ENCODE assay signal across 8 mouse cellular contexts in genomic region chrX:101639306-101639705, GRCm38 (mm10). TPM values are rescaled to one million over a fixed set of nuclear protein-coding genes. Genes with fewer than 3 reads are reported as not detected.
DNase-seq lines count a peak whose midpoint lies in the region; ATAC-seq and TF ChIP-seq lines count a peak whose summit lies in the region.

No protein-coding gene starts in this region.

- TF ChIP-seq CTCF in lung, embryonic 14.5 days (IDR thresholded peaks at IDR 0.05; ENCODE audit: low read depth): no peak
- no peak for TF ChIP-seq CTCF in bone marrow macrophage, adult 2 months (IDR thresholded peaks at IDR 0.05; ENCODE audit: low read depth, low read length)

- peak overlapping the region; percentile 55 for H3K4me2 ChIP-seq in lung, embryonic 14.5 days
- H3K4me2 ChIP-seq in forebrain, embryonic 15.5 days (replicated peaks): peak overlapping the region; percentile 42
- peak overlapping the region; percentile 47 for H3K4me2 ChIP-seq in limb, embryonic 14.5 days (replicated peaks; ENCODE audit: low read depth, low read length, severe bottlenecking)
- peak overlapping the region; percentile 39 for H3K4me2 ChIP-seq in stomach, embryonic 14.5 days (replicated peaks; ENCODE audit: low read depth, low read length)

- no peak for ATAC-seq in lung, embryonic 14.5 days (ENCODE audit: insufficient read depth)
- peak; percentile 9; the same call in 1 of the 2 replicates for ATAC-seq in forebrain, embryonic 15.5 days (replicated peaks)
- no peak for ATAC-seq in limb, embryonic 14.5 days (ENCODE audit: low FRiP score, low read depth)
- no peak for ATAC-seq in stomach, embryonic 14.5 days (ENCODE audit: insufficient number of reproducible peaks, insufficient read depth, low FRiP score, low read depth)

- WGBS in lung, embryonic 14.5 days: 10% methylated on average over 13 of the region's 13 CpGs
- 19% methylated on average over 13 of the region's 13 CpGs for WGBS in forebrain, embryonic 15.5 days
- 18% methylated on average over 13 of the region's 13 CpGs for WGBS in limb, embryonic 14.5 days
- WGBS in stomach, embryonic 14.5 days: 20% methylated on average over 13 of the region's 13 CpGs

- peak overlapping the region; percentile 51 for H3K9ac ChIP-seq in lung, embryonic 14.5 days
- peak overlapping the region; percentile 44 for H3K9ac ChIP-seq in forebrain, embryonic 15.5 days (replicated peaks)
- H3K9ac ChIP-seq in limb, embryonic 14.5 days (ENCODE audit: low read depth, low read length, severe bottlenecking): peak overlapping the region; percentile 28
- H3K9ac ChIP-seq in stomach, embryonic 14.5 days (replicated peaks; ENCODE audit: low read depth, low read length): peak overlapping the region; percentile 28; the same call in 1 of the 2 replicates

- peak overlapping the region; percentile 73; the same call in 1 of the 2 replicates for H3K27ac ChIP-seq in lung, embryonic 14.5 days (ENCODE audit: low read depth)
- peak overlapping the region; percentile 69 for H3K27ac ChIP-seq in bone marrow macrophage, adult 2 months (ENCODE audit: insufficient read depth, low read depth, low read length)
- H3K27ac ChIP-seq in forebrain, embryonic 15.5 days (replicated peaks): 0 out of 2 replicates have a peak overlapping the region, but pooled peaks have one; percentile 94
- H3K27ac ChIP-seq in limb, embryonic 14.5 days (replicated peaks; ENCODE audit: low read depth, low read length): 0 out of 2 replicates have a peak overlapping the region, but pooled peaks have one; percentile 1
- H3K27ac ChIP-seq in stomach, embryonic 14.5 days (ENCODE audit: low read length): no peak overlapping the region

- H3K4me3 ChIP-seq in lung, embryonic 14.5 days (ENCODE audit: low read depth, low read length): peak overlapping the region; percentile 67
- peak overlapping the region; percentile 55 for H3K4me3 ChIP-seq in bone marrow macrophage, adult 2 months (ENCODE audit: insufficient read depth, low read length)
- peak overlapping the region; percentile 73 for H3K4me3 ChIP-seq in forebrain, embryonic 15.5 days
- H3K4me3 ChIP-seq in limb, embryonic 14.5 days (replicated peaks; ENCODE audit: low read length): peak overlapping the region; percentile 61
- H3K4me3 ChIP-seq in stomach, embryonic 14.5 days (ENCODE audit: low read depth, low read length): peak overlapping the region; percentile 63

- H3K4me1 ChIP-seq in lung, embryonic 14.5 days (ENCODE audit: insufficient read depth): no peaks in the 10 kb centered on the region
- H3K4me1 ChIP-seq in bone marrow macrophage, adult 2 months (ENCODE audit: control insufficient read depth, insufficient read depth, low read length): peaks cover 4% of the 10 kb centered on the region
- H3K4me1 ChIP-seq in forebrain, embryonic 15.5 days: peaks cover 10% of the 10 kb centered on the region
- no peaks in the 10 kb centered on the region for H3K4me1 ChIP-seq in limb, embryonic 14.5 days (ENCODE audit: control insufficient read depth, insufficient read depth, low read length)
- H3K4me1 ChIP-seq in stomach, embryonic 14.5 days (ENCODE audit: control insufficient read depth, insufficient read depth, low read length): 0 out of 2 replicates have a peak, but pooled peaks cover 3% of the 10 kb centered on the region

- H3K36me3 ChIP-seq in lung, embryonic 14.5 days (ENCODE audit: insufficient read depth): peaks cover 6% of the 10 kb centered on the region
- H3K36me3 ChIP-seq in forebrain, embryonic 15.5 days: no peaks in the 10 kb centered on the region
- H3K36me3 ChIP-seq in limb, embryonic 14.5 days (ENCODE audit: control insufficient read depth, insufficient read depth, low read length): no peaks in the 10 kb centered on the region
- no peaks in the 10 kb centered on the region for H3K36me3 ChIP-seq in stomach, embryonic 14.5 days (ENCODE audit: control insufficient read depth, insufficient read depth, low read length)

- DNase-seq in lung, embryonic 14.5 days: no peak
- no peak for DNase-seq in lung, postnatal 14 days
- DNase-seq in limb, embryonic 14.5 days (ENCODE audit: low spot score): no peak
- no peak for DNase-seq in retina, embryonic 14.5 days (ENCODE audit: low spot score)
- DNase-seq in layer of hippocampus, adult 9-11 months: no peak

- H3K9me3 ChIP-seq in lung, embryonic 14.5 days (ENCODE audit: low read depth, low read length): no peaks in the 10 kb centered on the region
- H3K9me3 ChIP-seq in forebrain, embryonic 15.5 days: no peaks in the 10 kb centered on the region
- H3K9me3 ChIP-seq in limb, embryonic 14.5 days (ENCODE audit: control insufficient read depth, low read length): no peaks in the 10 kb centered on the region
- H3K9me3 ChIP-seq in stomach, embryonic 14.5 days (ENCODE audit: control insufficient read depth, low read depth, low read length): no peaks in the 10 kb centered on the region

- no peaks in the 10 kb centered on the region for H3K27me3 ChIP-seq in lung, embryonic 14.5 days (ENCODE audit: insufficient read depth, low read length)
- H3K27me3 ChIP-seq in forebrain, embryonic 15.5 days: no peaks in the 10 kb centered on the region
- no peaks in the 10 kb centered on the region for H3K27me3 ChIP-seq in limb, embryonic 14.5 days (ENCODE audit: control insufficient read depth, insufficient read depth, low read length)
- no peaks in the 10 kb centered on the region for H3K27me3 ChIP-seq in stomach, embryonic 14.5 days (ENCODE audit: control insufficient read depth, insufficient read depth, low read length)

- no peak for TF ChIP-seq POLR2A in bone marrow macrophage, adult 2 months (IDR thresholded peaks at IDR 0.05; ENCODE audit: borderline replicate concordance, low read depth, low read length)
- TF ChIP-seq POLR2A in limb, embryonic 14.5 days (IDR thresholded peaks at IDR 0.05; ENCODE audit: borderline replicate concordance, extremely low read depth, insufficient read depth, insufficient read length): no peak

RNA-seq across cellular contexts. Expression of gene Ogt, which starts 0.6 kb away (rescaled TPM):
- polyA plus RNA-seq in lung, embryonic 14.5 days (2014; fragmentation: Nextera tagmentation; extraction: Ambion mirVana): 183 TPM in 2 replicates
- 238 and 268 TPM in 2 replicates for polyA plus RNA-seq in bone marrow macrophage, adult 2 months (2012; ENCODE audit: insufficient read depth, insufficient read length, missing spikeins)
- polyA plus RNA-seq in forebrain, embryonic 15.5 days (2015; fragmentation: Nextera tagmentation; extraction: Ambion mirVana): 231 and 232 TPM in 2 replicates
- 354 and 370 TPM in 2 replicates for polyA plus RNA-seq in limb, embryonic 14.5 days (2012; rRNA removed)
- 207 and 220 TPM in 2 replicates for polyA plus RNA-seq in limb, embryonic 14.5 days (2014; fragmentation: Nextera tagmentation; extraction: Ambion mirVana)
- polyA plus RNA-seq in stomach, embryonic 14.5 days (2014; fragmentation: Nextera tagmentation; extraction: Ambion mirVana): 232 and 248 TPM in 2 replicates
